In the genomic region with DNA sequence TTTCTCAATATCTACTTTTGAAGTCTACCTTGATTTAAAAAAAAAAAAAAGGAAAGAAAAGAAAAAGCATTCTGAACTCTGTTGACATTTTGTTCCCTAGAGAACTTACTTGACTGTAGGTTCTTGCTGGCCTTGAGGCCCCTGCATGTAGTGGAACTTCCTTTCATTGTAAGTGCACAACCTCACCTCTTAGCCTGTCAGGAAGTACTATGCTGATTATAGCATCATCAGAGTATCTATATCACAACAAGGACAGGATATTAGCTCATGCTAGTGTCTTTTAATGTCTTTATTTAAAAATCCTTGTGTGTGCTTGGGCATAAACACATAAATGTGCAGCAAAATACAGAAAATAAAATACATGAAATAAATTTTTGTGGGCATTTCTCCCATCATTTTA, we compare ENCODE assay signal across 33 mouse cellular contexts. TPM values are rescaled to one million over a fixed set of nuclear protein-coding genes. Genes with fewer than 3 reads are reported as not detected.
DNase-seq lines count a peak whose midpoint lies in the region; ATAC-seq and TF ChIP-seq lines count a peak whose summit lies in the region.
"Had no signal": no experiment of that assay in that cellular context is flagged by ENCODE, and none has a peak within 500 bp of the region (broad histone marks: within the 10 kb centered on the region; RNA-seq: fewer than 3 reads in every experiment).

No protein-coding gene starts in this region.

- ATAC-seq in embryonic facial prominence, embryonic 14.5 days (ENCODE audit: low read depth) = no peak
- ATAC-seq in lung, postnatal 0 days = no peak; the same call in 1 of the 2 replicates
- 0 out of 2 replicates have a peak, but pooled peaks have one; percentile 26 for ATAC-seq in neutrophil, adult 5-6 weeks (ENCODE audit: extremely low read depth, insufficient number of reproducible peaks, low FRiP score, poor library complexity, severe bottlenecking)
- ATAC-seq: forebrain, embryonic 14.5 days; forebrain, postnatal 0 days had no signal

- no peak overlapping the region for H3K4me2 ChIP-seq in embryonic facial prominence, embryonic 14.5 days (ENCODE audit: low read depth, low read length)
- H3K4me2 ChIP-seq in lung, postnatal 0 days (replicated peaks; ENCODE audit: low read depth, low read length) = no peak overlapping the region
- H3K4me2 ChIP-seq: embryonic facial prominence, embryonic 15.5 days; heart, embryonic 11.5 days; hindbrain, embryonic 12.5 days; hindbrain, embryonic 15.5 days had no signal

- H3K36me3 ChIP-seq in embryonic facial prominence, embryonic 14.5 days (ENCODE audit: control insufficient read depth, insufficient read depth, low read length) = no peaks in the 10 kb centered on the region
- H3K36me3 ChIP-seq in embryonic facial prominence, embryonic 10.5 days (replicated peaks) = no peaks in the 10 kb centered on the region
- no peaks in the 10 kb centered on the region for H3K36me3 ChIP-seq in lung, postnatal 0 days (ENCODE audit: insufficient read depth, low read length)
- H3K36me3 ChIP-seq: embryonic facial prominence, embryonic 15.5 days; hindbrain, embryonic 12.5 days; hindbrain, embryonic 15.5 days had no signal

- H3K4me1 ChIP-seq in embryonic facial prominence, embryonic 14.5 days (ENCODE audit: control insufficient read depth, insufficient read depth, low read length) = no peaks in the 10 kb centered on the region
- no peaks in the 10 kb centered on the region for H3K4me1 ChIP-seq in embryonic facial prominence, embryonic 10.5 days
- no peaks in the 10 kb centered on the region for H3K4me1 ChIP-seq in lung, postnatal 0 days (ENCODE audit: insufficient read depth, low read depth, low read length)
- H3K4me1 ChIP-seq: embryonic facial prominence, embryonic 15.5 days; hindbrain, embryonic 12.5 days; hindbrain, embryonic 15.5 days had no signal

- TF ChIP-seq CTCF in lung, postnatal 0 days (IDR thresholded peaks at IDR 0.05) = no peak

- H3K9me3 ChIP-seq in embryonic facial prominence, embryonic 14.5 days (ENCODE audit: control insufficient read depth, low read length) = no peaks in the 10 kb centered on the region
- no peaks in the 10 kb centered on the region for H3K9me3 ChIP-seq in embryonic facial prominence, embryonic 10.5 days
- H3K9me3 ChIP-seq in lung, postnatal 0 days (ENCODE audit: low read length) = no peaks in the 10 kb centered on the region
- H3K9me3 ChIP-seq: embryonic facial prominence, embryonic 15.5 days; hindbrain, embryonic 12.5 days; hindbrain, embryonic 15.5 days had no signal

- peak; percentile 40; the same call in 1 of the 2 replicates for TF ChIP-seq EP300 in lung, postnatal 0 days (IDR thresholded peaks at IDR 0.05)

- H3K27ac ChIP-seq in embryonic facial prominence, embryonic 14.5 days (replicated peaks; ENCODE audit: low read depth, low read length) = no peak overlapping the region
- no peak overlapping the region for H3K27ac ChIP-seq in embryonic facial prominence, embryonic 10.5 days (replicated peaks)
- no peak overlapping the region for H3K27ac ChIP-seq in lung, postnatal 0 days (ENCODE audit: low read length)
- H3K27ac ChIP-seq: embryonic facial prominence, embryonic 15.5 days; gastrocnemius, adult 2 months; hindbrain, embryonic 12.5 days; hindbrain, embryonic 15.5 days had no signal

- no peaks in the 10 kb centered on the region for H3K27me3 ChIP-seq in embryonic facial prominence, embryonic 14.5 days (replicated peaks; ENCODE audit: control insufficient read depth, insufficient read depth, low read length)
- no peaks in the 10 kb centered on the region for H3K27me3 ChIP-seq in embryonic facial prominence, embryonic 10.5 days (replicated peaks; ENCODE audit: low read depth, poor library complexity, severe bottlenecking)
- no peaks in the 10 kb centered on the region for H3K27me3 ChIP-seq in lung, postnatal 0 days (replicated peaks; ENCODE audit: insufficient read depth, low read length)
- H3K27me3 ChIP-seq: embryonic facial prominence, embryonic 15.5 days; hindbrain, embryonic 12.5 days; hindbrain, embryonic 15.5 days had no signal

- no peak overlapping the region for H3K4me3 ChIP-seq in embryonic facial prominence, embryonic 14.5 days (ENCODE audit: low read depth, low read length)
- H3K4me3 ChIP-seq in embryonic facial prominence, embryonic 10.5 days = no peak overlapping the region
- no peak overlapping the region for H3K4me3 ChIP-seq in lung, postnatal 0 days (ENCODE audit: low read depth, low read length)
- H3K4me3 ChIP-seq: embryonic facial prominence, embryonic 15.5 days; gastrocnemius, adult 2 months; hindbrain, embryonic 12.5 days; hindbrain, embryonic 15.5 days had no signal

- DNase-seq in embryonic facial prominence, embryonic 14.5 days (ENCODE audit: low spot score) = peak; percentile 2
- DNase-seq in embryonic facial prominence, embryonic 10.5 days (ENCODE audit: low spot score) = no peak
- peak; percentile 30 for DNase-seq in lung, postnatal 0 days (ENCODE audit: low spot score)
- no peak for DNase-seq in lung, adult 18-20 months
- DNase-seq in thymus, postnatal 25 days = no peak
- no peak for DNase-seq in right cerebral cortex, postnatal 36 days (ENCODE audit: low spot score in 2 of 2)
- DNase-seq: adrenal gland, adult 8-10 months; adrenal gland, postnatal 25 days; cerebellum, adult 11-12 months; cerebellum, adult 8-10 months; cerebellum, postnatal 10 days; cerebellum, postnatal 36 days; embryo, embryonic 11 days; forebrain, postnatal 0 days; gastrocnemius, adult 2 months; gastrocnemius, postnatal 14 days; heart, adult 11 months had no signal

- H3K9ac ChIP-seq in embryonic facial prominence, embryonic 14.5 days (ENCODE audit: low read depth, low read length) = no peak overlapping the region
- no peak overlapping the region for H3K9ac ChIP-seq in lung, postnatal 0 days (replicated peaks; ENCODE audit: low read depth)
- H3K9ac ChIP-seq: embryonic facial prominence, embryonic 15.5 days; forebrain, postnatal 0 days; hindbrain, embryonic 12.5 days; hindbrain, embryonic 15.5 days had no signal

RNA-seq across cellular contexts. Expression of a gene that starts 53.4 kb away (rescaled TPM):
- polyA plus RNA-seq in embryonic facial prominence, embryonic 14.5 days (2014; fragmentation: Nextera tagmentation; extraction: Ambion mirVana) = 0.22 TPM in 1 of 2 replicates, not detected in the other
- polyA plus RNA-seq in embryonic facial prominence, embryonic 10.5 days (2016; fragmentation: Nextera tagmentation; extraction: Ambion mirVana) = not detected in 2 replicates
- not detected in 2 replicates for polyA plus RNA-seq in lung, postnatal 0 days (2015; fragmentation: Nextera tagmentation; extraction: Ambion mirVana)
- total RNA-seq in neutrophil, adult 5-6 weeks (2017) = not detected in 2 replicates
- total RNA-seq: adrenal gland, adult 8-10 months; adrenal gland, postnatal 25 days; gastrocnemius, adult 2 months; gastrocnemius, postnatal 14 days; gastrocnemius, postnatal 4 days; heart, adult 8-10 months; heart, postnatal 25 days; hematopoietic stem cell, adult 5-6 weeks; MEL had no signal
- polyA plus RNA-seq: brain, embryonic 14.5 days; embryonic facial prominence, embryonic 11.5 days; forebrain, embryonic 11.5 days; forebrain, embryonic 14.5 days; forebrain, postnatal 0 days; frontal cortex, adult 2 months; heart, postnatal 0 days; hindbrain, embryonic 12.5 days; hindbrain, embryonic 15.5 days had no signal

Comparison
In these comparisons a context has a peak if more than half of its experiments do, and no peak if none do; other contexts are left out.
1. DNase-seq: peak in embryonic facial prominence, embryonic 14.5 days (single experiment) and lung, postnatal 0 days (single experiment); none in embryonic facial prominence, embryonic 10.5 days (single experiment), lung, adult 18-20 months (0 of 2), thymus, postnatal 25 days (single experiment) and right cerebral cortex, postnatal 36 days (0 of 2).